Comparison of ENCODE assay signal across 31 mouse cellular contexts in the genomic region with DNA sequence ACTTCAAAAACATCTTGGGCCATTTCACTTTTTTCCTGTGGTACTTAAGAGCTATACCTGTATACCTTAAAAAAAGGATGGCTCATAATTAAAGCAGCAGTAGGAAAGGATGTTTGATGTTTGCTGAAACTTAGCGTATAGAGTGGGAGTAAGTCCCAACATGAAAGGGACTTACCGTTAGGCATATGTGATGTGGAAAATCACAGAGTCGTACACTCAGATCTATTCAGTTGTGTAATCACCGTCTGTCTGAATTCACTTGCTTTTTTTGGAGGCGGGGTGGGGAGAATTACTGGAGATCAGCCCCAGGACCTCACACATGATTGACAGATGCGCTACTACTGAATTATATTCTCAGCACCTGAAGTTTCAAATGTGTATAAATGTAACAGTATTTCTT.
DNase-seq lines count a peak whose midpoint lies in the region; ATAC-seq and TF ChIP-seq lines count a peak whose summit lies in the region.
"Had no signal": no experiment of that assay in that cellular context is flagged by ENCODE, and none has a peak within 500 bp of the region (broad histone marks: within the 10 kb centered on the region; RNA-seq: fewer than 3 reads in every experiment).

No protein-coding gene starts in this region.

- no peak overlapping the region for H3K9ac ChIP-seq in forebrain, embryonic 14.5 days (ENCODE audit: low read length)
- no peak overlapping the region for H3K9ac ChIP-seq in forebrain, postnatal 0 days
- no peak overlapping the region for H3K9ac ChIP-seq in hindbrain, embryonic 16.5 days (ENCODE audit: low read depth, low read length)
- H3K9ac ChIP-seq in hindbrain, embryonic 13.5 days, result no peak overlapping the region
- H3K9ac ChIP-seq in midbrain, postnatal 0 days (replicated peaks; ENCODE audit: low read length, poor library complexity, severe bottlenecking), result no peak overlapping the region
- no peak overlapping the region for H3K9ac ChIP-seq in midbrain, embryonic 15.5 days
- H3K9ac ChIP-seq: embryonic facial prominence, embryonic 13.5 days; heart, embryonic 13.5 days; liver, embryonic 14.5 days had no signal

- no peaks in the 10 kb centered on the region for H3K9me3 ChIP-seq in forebrain, embryonic 14.5 days (replicated peaks; ENCODE audit: control insufficient read depth, low read length)
- no peaks in the 10 kb centered on the region for H3K9me3 ChIP-seq in forebrain, postnatal 0 days (ENCODE audit: low read length)
- H3K9me3 ChIP-seq in hindbrain, embryonic 16.5 days (ENCODE audit: control insufficient read depth, low read length), result no peaks in the 10 kb centered on the region
- H3K9me3 ChIP-seq in hindbrain, embryonic 13.5 days, result no peaks in the 10 kb centered on the region
- H3K9me3 ChIP-seq in midbrain, postnatal 0 days (ENCODE audit: low read length), result no peaks in the 10 kb centered on the region
- no peaks in the 10 kb centered on the region for H3K9me3 ChIP-seq in midbrain, embryonic 15.5 days
- H3K9me3 ChIP-seq: embryonic facial prominence, embryonic 13.5 days; heart, embryonic 13.5 days had no signal

- WGBS in forebrain, embryonic 14.5 days, result 54% methylated on average over 6 of the region's 6 CpGs
- WGBS in forebrain, postnatal 0 days, result 51% methylated on average over 6 of the region's 6 CpGs
- WGBS in hindbrain, embryonic 16.5 days, result 79% methylated on average over 6 of the region's 6 CpGs
- 87% methylated on average over 6 of the region's 6 CpGs for WGBS in hindbrain, embryonic 13.5 days
- 71% methylated on average over 6 of the region's 6 CpGs for WGBS in midbrain, postnatal 0 days
- 67% methylated on average over 6 of the region's 6 CpGs for WGBS in midbrain, embryonic 15.5 days

- no peak for TF ChIP-seq CTCF in forebrain, postnatal 0 days (IDR thresholded peaks at IDR 0.05; ENCODE audit: low read depth)
- TF ChIP-seq CTCF in midbrain, postnatal 0 days (IDR thresholded peaks at IDR 0.05), result no peak

- no peaks in the 10 kb centered on the region for H3K27me3 ChIP-seq in forebrain, embryonic 14.5 days (replicated peaks; ENCODE audit: control insufficient read depth, insufficient read depth, low read length)
- H3K27me3 ChIP-seq in forebrain, postnatal 0 days (ENCODE audit: insufficient read depth, low read length), result no peaks in the 10 kb centered on the region
- no peaks in the 10 kb centered on the region for H3K27me3 ChIP-seq in hindbrain, embryonic 16.5 days (replicated peaks; ENCODE audit: control insufficient read depth, insufficient read depth, low read length)
- no peaks in the 10 kb centered on the region for H3K27me3 ChIP-seq in hindbrain, embryonic 13.5 days
- H3K27me3 ChIP-seq in midbrain, postnatal 0 days (ENCODE audit: insufficient read depth, low read length), result no peaks in the 10 kb centered on the region
- no peaks in the 10 kb centered on the region for H3K27me3 ChIP-seq in midbrain, embryonic 15.5 days (replicated peaks)
- H3K27me3 ChIP-seq: CH12.LX; embryonic facial prominence, embryonic 13.5 days; heart, embryonic 13.5 days had no signal

- ATAC-seq in forebrain, embryonic 14.5 days, result 0 out of 2 replicates have a peak, but pooled peaks have one; percentile 32
- ATAC-seq in forebrain, postnatal 0 days, result no peak
- 0 out of 2 replicates have a peak, but pooled peaks have one; percentile 30 for ATAC-seq in hindbrain, embryonic 16.5 days
- no peak for ATAC-seq in hindbrain, embryonic 13.5 days (ENCODE audit: low FRiP score)
- ATAC-seq in midbrain, postnatal 0 days (ENCODE audit: low FRiP score), result no peak
- no peak for ATAC-seq in midbrain, embryonic 15.5 days (replicated peaks)
- ATAC-seq: activated CD4-positive, CD25-positive, alpha-beta regulatory T cell, adult 4 months had no signal

- H3K36me3 ChIP-seq in forebrain, embryonic 14.5 days (ENCODE audit: control insufficient read depth, insufficient read depth, low read length), result 0 out of 2 replicates have a peak, but pooled peaks cover 4% of the 10 kb centered on the region
- peaks cover 6% of the 10 kb centered on the region; the same call in 1 of the 2 replicates for H3K36me3 ChIP-seq in forebrain, postnatal 0 days (ENCODE audit: insufficient read depth)
- peaks cover 4% of the 10 kb centered on the region; the same call in 1 of the 2 replicates for H3K36me3 ChIP-seq in hindbrain, embryonic 16.5 days (ENCODE audit: control insufficient read depth, insufficient read depth, low read length)
- 0 out of 2 replicates have a peak, but pooled peaks cover 7% of the 10 kb centered on the region for H3K36me3 ChIP-seq in hindbrain, embryonic 13.5 days
- no peaks in the 10 kb centered on the region for H3K36me3 ChIP-seq in midbrain, postnatal 0 days (ENCODE audit: insufficient read depth, low read length)
- no peaks in the 10 kb centered on the region for H3K36me3 ChIP-seq in midbrain, embryonic 15.5 days (replicated peaks)

- DNase-seq in forebrain, embryonic 14.5 days (ENCODE audit: low spot score), result peak; percentile 24
- no peak for DNase-seq in forebrain, postnatal 0 days
- peak; percentile 8 for DNase-seq in midbrain, postnatal 0 days (ENCODE audit: low spot score)
- DNase-seq in telencephalon, adult 2 months (ENCODE audit: low read depth, low spot score), result peak; percentile 33
- DNase-seq in urinary bladder, postnatal 36 days (ENCODE audit: low spot score in 2 of 2), result no peak
- DNase-seq: adrenal gland, adult 2 months; adrenal gland, postnatal 36 days; cerebellum, adult 9-10 months; embryo, embryonic 11 days; gastrocnemius, adult 2 months; gastrocnemius, postnatal 36 days; kidney, adult 11 months; kidney, postnatal 14 days; layer of hippocampus, postnatal 36 days; liver; lung, adult 2 months; lung, postnatal 10 days; midbrain, embryonic 14.5 days; right cerebral cortex, adult 18-20 months; spleen, adult 18-20 months; thymus, adult 18-20 months; thymus, postnatal 36 days had no signal

- no peak overlapping the region for H3K4me3 ChIP-seq in forebrain, embryonic 14.5 days (ENCODE audit: low read depth, low read length)
- no peak overlapping the region for H3K4me3 ChIP-seq in forebrain, postnatal 0 days (ENCODE audit: low read depth, low read length)
- no peak overlapping the region for H3K4me3 ChIP-seq in hindbrain, embryonic 16.5 days (ENCODE audit: low read length)
- no peak overlapping the region for H3K4me3 ChIP-seq in hindbrain, embryonic 13.5 days
- H3K4me3 ChIP-seq in midbrain, postnatal 0 days (ENCODE audit: low read depth, low read length), result no peak overlapping the region
- H3K4me3 ChIP-seq in midbrain, embryonic 15.5 days, result no peak overlapping the region
- H3K4me3 ChIP-seq: embryonic facial prominence, embryonic 13.5 days; erythroblast, embryonic 14.5 days; gastrocnemius, adult 2 months; heart, embryonic 13.5 days had no signal

- no peak overlapping the region for H3K27ac ChIP-seq in forebrain, embryonic 14.5 days (ENCODE audit: low read depth, low read length)
- H3K27ac ChIP-seq in forebrain, postnatal 0 days (ENCODE audit: low read depth, low read length), result no peak overlapping the region
- H3K27ac ChIP-seq in hindbrain, embryonic 16.5 days (ENCODE audit: low read depth, low read length), result no peak overlapping the region
- H3K27ac ChIP-seq in hindbrain, embryonic 13.5 days, result no peak overlapping the region
- H3K27ac ChIP-seq in midbrain, postnatal 0 days (ENCODE audit: low read depth, low read length), result no peak overlapping the region
- H3K27ac ChIP-seq in midbrain, embryonic 15.5 days, result no peak overlapping the region
- H3K27ac ChIP-seq: embryonic facial prominence, embryonic 13.5 days; gastrocnemius, adult 2 months; liver, embryonic 14.5 days had no signal

- no peak overlapping the region for H3K4me2 ChIP-seq in forebrain, embryonic 14.5 days (ENCODE audit: low read length)
- H3K4me2 ChIP-seq in forebrain, postnatal 0 days (ENCODE audit: low read depth), result no peak overlapping the region
- H3K4me2 ChIP-seq in hindbrain, embryonic 16.5 days (ENCODE audit: low read length), result no peak overlapping the region
- H3K4me2 ChIP-seq in hindbrain, embryonic 13.5 days, result no peak overlapping the region
- H3K4me2 ChIP-seq in midbrain, postnatal 0 days (ENCODE audit: low read depth, low read length, poor library complexity, severe bottlenecking), result no peak overlapping the region
- H3K4me2 ChIP-seq in midbrain, embryonic 15.5 days, result no peak overlapping the region
- H3K4me2 ChIP-seq: embryonic facial prominence, embryonic 13.5 days; heart, embryonic 13.5 days had no signal

- H3K4me1 ChIP-seq in forebrain, embryonic 14.5 days (ENCODE audit: control insufficient read depth, insufficient read depth, low read length), result no peaks in the 10 kb centered on the region
- H3K4me1 ChIP-seq in forebrain, postnatal 0 days (ENCODE audit: insufficient read depth), result no peaks in the 10 kb centered on the region
- H3K4me1 ChIP-seq in hindbrain, embryonic 16.5 days (ENCODE audit: control insufficient read depth, insufficient read depth, low read depth, low read length), result no peaks in the 10 kb centered on the region
- H3K4me1 ChIP-seq in hindbrain, embryonic 13.5 days (replicated peaks), result no peaks in the 10 kb centered on the region
- no peaks in the 10 kb centered on the region for H3K4me1 ChIP-seq in midbrain, postnatal 0 days (ENCODE audit: insufficient read depth, low read length)
- H3K4me1 ChIP-seq in midbrain, embryonic 15.5 days, result no peaks in the 10 kb centered on the region

Comparison
In these comparisons a context has a peak if more than half of its experiments do, and no peak if none do; other contexts are left out.
1. ATAC-seq: peak in forebrain, embryonic 14.5 days (single experiment) and hindbrain, embryonic 16.5 days (single experiment); none in forebrain, postnatal 0 days (single experiment), hindbrain, embryonic 13.5 days (single experiment), midbrain, postnatal 0 days (single experiment) and midbrain, embryonic 15.5 days (single experiment).
2. DNase-seq: peak in forebrain, embryonic 14.5 days (single experiment), midbrain, postnatal 0 days (single experiment) and telencephalon, adult 2 months (single experiment); none in forebrain, postnatal 0 days (single experiment) and urinary bladder, postnatal 36 days (0 of 2).